Mouse (Mus musculus) midbrain, postnatal 0 days (tissue): ENCODE measurements at regions not wholly inside any gene's neighbourhood (a gene's known extent, or its start where the extent isn't known, plus 50 kb on each side); places are given as distances from the start of the nearest gene placed in this dataset.

Experiments used
- ATAC-seq: fragments of 200-750 bp; cut with Nextera tagmentation; 2 replicates; pipeline ENCODE4 v1.8.0; 2017; ENCODE audit warnings: moderate number of reproducible peaks, mild to moderate bottlenecking, moderate TSS enrichment, moderate library complexity; ENCODE audit not compliant: low FRiP score
- DNase-seq: peaks from one replicate; pipeline ENCODE4 v3.0.0-alpha.2; 2015; ENCODE audit warnings: low spot score
- H3K27ac ChIP-seq: fragments of 300-500 bp; sonication (generic); 2 replicates; pipeline ENCODE4 v1.5.1; 2014; ENCODE audit warnings: low read depth, mild to moderate bottlenecking, low read length, mixed read lengths
- H3K27me3 ChIP-seq: fragments of 300-500 bp; sonication (generic); 2 replicates; pipeline ENCODE4 v1.6.1; 2014; ENCODE audit warnings: low read length, control low read depth, mixed read lengths; ENCODE audit not compliant: insufficient read depth
- H3K36me3 ChIP-seq: fragments of 300-500 bp; sonication (generic); 2 replicates; pipeline ENCODE4 v1.6.1; 2014; ENCODE audit warnings: low read length, control low read depth, mixed read lengths; ENCODE audit not compliant: insufficient read depth
- H3K4me1 ChIP-seq: fragments of 300-500 bp; sonication (generic); 2 replicates; pipeline ENCODE4 v1.6.1; 2014; ENCODE audit warnings: mild to moderate bottlenecking, control low read depth, antibody characterized with exemption, low read length, mixed read lengths; ENCODE audit not compliant: insufficient read depth
- H3K4me2 ChIP-seq: fragments of 300-500 bp; sonication (generic); 2 replicates; pipeline ENCODE4 v1.6.1; 2014; ENCODE audit warnings: low read depth, mild to moderate bottlenecking, low read length, mixed read lengths; ENCODE audit not compliant: poor library complexity, severe bottlenecking
- H3K4me3 ChIP-seq: fragments of 300-500 bp; sonication (generic); 2 replicates; pipeline ENCODE4 v1.5.1; 2014; ENCODE audit warnings: low read depth, mild to moderate bottlenecking, low read length, moderate library complexity
- H3K9ac ChIP-seq: fragments of 300-500 bp; sonication (generic); replicated peaks from 2 replicates; pipeline ENCODE4 v1.6.1; 2014; ENCODE audit warnings: mild to moderate bottlenecking, low read length, moderate library complexity, mixed read lengths; ENCODE audit not compliant: poor library complexity, severe bottlenecking
- H3K9me3 ChIP-seq: fragments of 300-500 bp; sonication (generic); 2 replicates; pipeline ENCODE4 v1.6.1; 2016; ENCODE audit warnings: low read length, control low read depth
- CTCF ChIP-seq: IDR thresholded peaks from 2 replicates; pipeline ENCODE4 v1.5.1; 2016; ENCODE audit warnings: antibody characterized with exemption, mild to moderate bottlenecking
- WGBS: fragments of 180-500 bp; shearing (Covaris S2); extraction: QIAGEN DNeasy Blood & Tissue Kit; methylation state at CpG from one replicate; pipeline ENCODE4 v1.1.7; 2014; 5-methylcytosine and 5-hydroxymethylcytosine counted together

- Histone ChIP-seq H3K4me1 (no peaks in the 10 kb centered on the region), H3K27me3 (no peaks in the 10 kb centered on the region), H3K4me2 (no peak overlapping the region), H3K9ac (no peak overlapping the region), H3K27ac (no peak overlapping the region), H3K9me3 (no peaks in the 10 kb centered on the region), H3K36me3 (no peaks in the 10 kb centered on the region), H3K4me3 (no peak overlapping the region)
- no peak for TF ChIP-seq CTCF
- ATAC-seq = no peak
- WGBS = 84% methylated on average over 6 of the region's 6 CpGs
- DNase-seq = no peak
These were observed 97.2 kb downstream of the Bms1 start for GRCm38 (mm10) chr6:118322061-118322460.

DNA sequence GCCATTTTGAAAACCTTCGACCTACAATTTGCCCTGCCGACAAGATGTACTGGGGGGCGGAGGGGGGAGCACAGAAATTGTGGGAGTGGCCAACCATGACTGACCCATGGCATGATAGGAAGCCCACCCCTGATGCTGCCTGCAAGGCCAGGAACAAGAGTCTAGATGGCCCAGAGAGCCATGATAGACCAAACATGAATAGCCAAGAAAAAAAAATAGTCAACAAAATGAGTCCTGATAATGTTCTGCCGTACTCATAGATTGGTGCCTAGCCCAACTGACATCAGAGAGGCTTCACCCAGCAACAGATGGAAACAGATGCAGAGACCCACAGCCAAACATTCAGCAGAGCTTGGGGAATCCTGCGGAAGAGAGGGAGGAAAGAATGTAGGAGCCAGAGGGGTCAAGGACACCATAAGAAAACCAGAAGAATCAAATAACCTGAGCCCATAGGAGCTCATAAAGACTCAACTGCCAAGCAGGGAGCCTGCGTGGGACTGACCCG, 99.2 kb downstream of the Bms1 start:
- H3K36me3 ChIP-seq = no peaks in the 10 kb centered on the region
- H3K9ac ChIP-seq = no peak overlapping the region
- H3K9me3 ChIP-seq = no peaks in the 10 kb centered on the region
- WGBS = 95% methylated on average over 7 of the region's 7 CpGs
- no peak overlapping the region for H3K4me3 ChIP-seq
- H3K4me2 ChIP-seq = no peak overlapping the region
- ATAC-seq (no peak), DNase-seq (no peak)
- H3K4me1 ChIP-seq = no peaks in the 10 kb centered on the region
- TF ChIP-seq CTCF = no peak
- H3K27me3 ChIP-seq = no peaks in the 10 kb centered on the region
- no peak overlapping the region for H3K27ac ChIP-seq

DNA sequence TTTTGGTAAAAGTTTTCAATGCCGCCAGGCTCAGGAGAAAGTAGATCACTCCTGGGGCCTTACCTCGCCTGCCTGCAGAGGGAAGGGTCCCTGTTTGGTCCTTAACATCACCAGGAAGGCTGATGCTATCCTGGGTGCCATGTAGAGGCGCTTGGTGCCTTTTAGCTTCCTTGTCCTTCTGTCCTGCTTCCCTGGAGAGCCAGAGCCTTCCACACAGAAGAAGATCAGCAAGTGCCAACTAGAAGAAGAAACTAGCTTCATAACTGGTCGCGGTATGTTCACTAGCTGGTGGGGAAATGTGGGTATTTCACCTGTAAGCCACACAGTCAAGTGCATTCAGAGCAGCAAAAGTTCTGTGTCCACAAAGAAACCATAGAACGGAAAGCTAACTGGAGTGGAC, 103.4 kb downstream of the Bms1 start:
- Histone ChIP-seq H3K36me3 (no peaks in the 10 kb centered on the region), H3K9ac (no peak overlapping the region), H3K4me2 (no peak overlapping the region), H3K27me3 (no peaks in the 10 kb centered on the region), H3K27ac (no peak overlapping the region), H3K4me1 (no peaks in the 10 kb centered on the region), H3K4me3 (no peak overlapping the region), H3K9me3 (no peaks in the 10 kb centered on the region)
- WGBS = 92% methylated on average over 6 of the region's 6 CpGs
- ATAC-seq (no peak), DNase-seq (no peak)
- no peak for TF ChIP-seq CTCF

DNA sequence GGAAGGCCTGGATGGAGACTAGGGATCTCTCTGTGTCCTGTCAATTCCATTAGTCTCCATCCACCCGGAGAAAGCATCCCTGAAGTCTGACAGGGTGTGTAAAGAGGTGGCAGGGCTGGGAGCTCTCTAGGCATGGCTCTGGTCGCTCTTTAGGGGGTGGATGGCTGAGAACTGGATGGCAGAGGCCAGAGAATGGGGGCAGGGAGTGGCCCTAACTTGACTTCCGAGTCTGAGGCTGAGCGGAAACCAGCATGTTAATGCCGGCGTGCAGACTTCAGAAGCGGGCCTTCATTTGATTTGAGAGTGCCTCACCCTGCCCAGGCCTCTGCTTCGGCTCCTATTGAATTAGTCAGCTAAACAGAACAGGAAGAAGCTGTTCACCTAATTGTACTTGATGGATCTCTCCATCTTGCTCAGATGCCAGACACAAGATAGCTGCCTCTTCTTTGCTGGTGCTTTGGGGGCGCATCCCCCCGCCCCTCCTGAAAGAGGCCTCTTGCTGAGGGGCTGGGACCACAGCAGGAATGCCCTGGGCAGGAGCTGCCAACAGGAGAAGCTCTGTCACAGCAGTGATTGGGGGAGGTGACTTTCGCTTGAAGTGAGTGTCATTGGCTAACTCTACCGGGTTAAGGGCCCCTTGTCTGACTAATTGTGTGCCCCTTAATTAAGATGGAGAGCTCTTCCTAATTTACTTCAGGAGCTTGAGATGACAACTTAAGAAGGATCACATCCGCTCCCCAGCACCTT, 104.2 kb downstream of the Bms1 start:
- ATAC-seq (no peak), DNase-seq (no peak)
- H3K36me3 ChIP-seq = no peaks in the 10 kb centered on the region
- H3K27me3 ChIP-seq = no peaks in the 10 kb centered on the region
- no peak overlapping the region for H3K4me3 ChIP-seq
- H3K4me1 ChIP-seq = no peaks in the 10 kb centered on the region
- WGBS = 44% methylated on average over 13 of the region's 13 CpGs
- H3K4me2 ChIP-seq = no peak overlapping the region
- H3K9me3 ChIP-seq = no peaks in the 10 kb centered on the region
- TF ChIP-seq CTCF = no peak
- H3K9ac ChIP-seq = no peak overlapping the region
- H3K27ac ChIP-seq = no peak overlapping the region

- WGBS = 74% methylated on average over 9 of the region's 9 CpGs
- no peaks in the 10 kb centered on the region for H3K36me3 ChIP-seq
- no peak for DNase-seq
- H3K4me3 ChIP-seq = no peak overlapping the region
- H3K27ac ChIP-seq = no peak overlapping the region
- no peak overlapping the region for H3K9ac ChIP-seq
- H3K27me3 ChIP-seq = no peaks in the 10 kb centered on the region
- TF ChIP-seq CTCF = no peak
- no peaks in the 10 kb centered on the region for H3K4me1 ChIP-seq
- H3K9me3 ChIP-seq = no peaks in the 10 kb centered on the region
- ATAC-seq = no peak
- H3K4me2 ChIP-seq = no peak overlapping the region
These were observed 108.2 kb downstream of the Bms1 start for GRCm38 (mm10) chr6:118311081-118311480.

- no peak for TF ChIP-seq CTCF
- 81% methylated on average over 2 of the region's 2 CpGs for WGBS
- H3K9ac ChIP-seq = no peak overlapping the region
- H3K4me1 ChIP-seq = no peaks in the 10 kb centered on the region
- no peak overlapping the region for H3K4me3 ChIP-seq
- DNase-seq = no peak
- H3K4me2 ChIP-seq = no peak overlapping the region
- no peak for ATAC-seq
- no peaks in the 10 kb centered on the region for H3K36me3 ChIP-seq
- H3K9me3 ChIP-seq = no peaks in the 10 kb centered on the region
- H3K27me3 ChIP-seq = no peaks in the 10 kb centered on the region
- no peak overlapping the region for H3K27ac ChIP-seq
These were observed 109.4 kb downstream of the Bms1 start for GRCm38 (mm10) chr6:118309923-118310322.
